Mouse (Mus musculus): ENCODE measurements around the gene Aff1. TPM values are rescaled to one million over a fixed set of nuclear protein-coding genes. Genes with fewer than 3 reads are reported as not detected.

The Aff1 gene
- total and polyA plus RNA-seq, 2 experiments from 2014 or later, result 6.5 to 29.0 TPM

GRCm38 (mm10) chr5:103680381-103680780, 11.8 kb upstream of the Aff1 start:
- Histone ChIP-seq H3K4me1 (ENCODE audit: control insufficient read depth, insufficient read depth) (no peaks in the 10 kb centered on the region), H3K27me3 (ENCODE audit: control insufficient read depth, insufficient read depth, low read length) (no peaks in the 10 kb centered on the region)
- 44% methylated on average over 4 of the region's 4 CpGs for WGBS

GRCm38 (mm10) chr5:103681824-103682223, 10.3 kb upstream of the Aff1 start:
- H3K27me3 ChIP-seq (ENCODE audit: control insufficient read depth, insufficient read depth, low read length), result no peaks in the 10 kb centered on the region
- H3K9ac ChIP-seq (replicated peaks; ENCODE audit: low read depth, low read length), result no peak overlapping the region
- no peak for DNase-seq (ENCODE audit: low spot score)
- no peaks in the 10 kb centered on the region for H3K36me3 ChIP-seq (replicated peaks; ENCODE audit: control insufficient read depth, insufficient read depth, low read length)
- ATAC-seq (ENCODE audit: insufficient read depth, low read depth), result no peak
- no peaks in the 10 kb centered on the region for H3K4me1 ChIP-seq (ENCODE audit: control insufficient read depth, insufficient read depth)
- TF ChIP-seq EP300 (IDR thresholded peaks at IDR 0.05; ENCODE audit: low read depth), result no peak
- no peak for TF ChIP-seq CTCF (IDR thresholded peaks at IDR 0.05; ENCODE audit: low read depth)
- no peak overlapping the region for H3K27ac ChIP-seq (ENCODE audit: low read depth)
- no peaks in the 10 kb centered on the region for H3K9me3 ChIP-seq (replicated peaks; ENCODE audit: control insufficient read depth, low read length)
- WGBS, result 70% methylated on average over 3 of the region's 3 CpGs
- no peak overlapping the region for H3K4me2 ChIP-seq (ENCODE audit: low read depth, low read length)
- no peak overlapping the region for H3K4me3 ChIP-seq (ENCODE audit: low read depth, low read length)

More at GRCm38 (mm10) chr5:103680381-103680780, 11.8 kb upstream of the Aff1 start:
- Histone ChIP-seq H3K9me3 (replicated peaks; ENCODE audit: control insufficient read depth, low read length) (no peaks in the 10 kb centered on the region), H3K36me3 (replicated peaks; ENCODE audit: control insufficient read depth, insufficient read depth, low read length) (no peaks in the 10 kb centered on the region), H3K4me3 (ENCODE audit: low read depth, low read length) (no peak overlapping the region), H3K27ac (ENCODE audit: low read depth) (no peak overlapping the region), H3K4me2 (ENCODE audit: low read depth, low read length) (no peak overlapping the region), H3K9ac (replicated peaks; ENCODE audit: low read depth, low read length) (no peak overlapping the region)
- DNase-seq (ENCODE audit: low spot score) (peak; percentile 61), ATAC-seq (ENCODE audit: insufficient read depth, low read depth) (peak; percentile 53; the same call in 1 of the 2 replicates)
- TF ChIP-seq CTCF (IDR thresholded peaks at IDR 0.05; ENCODE audit: low read depth) (peak; percentile 93), EP300 (IDR thresholded peaks at IDR 0.05; ENCODE audit: low read depth) (no peak)

- no peak overlapping the region for H3K27ac ChIP-seq (ENCODE audit: low read depth)
- ATAC-seq (ENCODE audit: insufficient read depth, low read depth), result no peak
- 34% methylated on average over 5 of the region's 5 CpGs for WGBS
- DNase-seq (ENCODE audit: low spot score), result no peak
- H3K4me3 ChIP-seq (ENCODE audit: low read depth, low read length), result no peak overlapping the region
- H3K36me3 ChIP-seq (replicated peaks; ENCODE audit: control insufficient read depth, insufficient read depth, low read length), result no peaks in the 10 kb centered on the region
- H3K9ac ChIP-seq (replicated peaks; ENCODE audit: low read depth, low read length), result no peak overlapping the region
- H3K9me3 ChIP-seq (replicated peaks; ENCODE audit: control insufficient read depth, low read length), result no peaks in the 10 kb centered on the region
- H3K4me1 ChIP-seq (ENCODE audit: control insufficient read depth, insufficient read depth), result peaks cover 5% of the 10 kb centered on the region; the same call in 1 of the 2 replicates
- TF ChIP-seq EP300 (IDR thresholded peaks at IDR 0.05; ENCODE audit: low read depth) (no peak), CTCF (IDR thresholded peaks at IDR 0.05; ENCODE audit: low read depth) (no peak)
- 0 out of 2 replicates have a peak, but pooled peaks cover 11% of the 10 kb centered on the region for H3K27me3 ChIP-seq (ENCODE audit: control insufficient read depth, insufficient read depth, low read length)
- no peak overlapping the region for H3K4me2 ChIP-seq (ENCODE audit: low read depth, low read length)
Observed at GRCm38 (mm10) chr5:103689645-103690044, 2.5 kb upstream of the Aff1 start.

- 87% methylated on average over 8 of the region's 8 CpGs for WGBS
- H3K4me3 ChIP-seq (ENCODE audit: low read depth, low read length), result no peak overlapping the region
- H3K4me2 ChIP-seq (ENCODE audit: low read depth, low read length), result no peak overlapping the region
- no peak overlapping the region for H3K27ac ChIP-seq (ENCODE audit: low read depth)
- ATAC-seq (ENCODE audit: insufficient read depth, low read depth), result no peak
- no peaks in the 10 kb centered on the region for H3K9me3 ChIP-seq (replicated peaks; ENCODE audit: control insufficient read depth, low read length)
- H3K27me3 ChIP-seq (ENCODE audit: control insufficient read depth, insufficient read depth, low read length), result 0 out of 2 replicates have a peak, but pooled peaks cover 11% of the 10 kb centered on the region
- H3K36me3 ChIP-seq (replicated peaks; ENCODE audit: control insufficient read depth, insufficient read depth, low read length), result no peaks in the 10 kb centered on the region
- DNase-seq (ENCODE audit: low spot score), result no peak
- H3K9ac ChIP-seq (replicated peaks; ENCODE audit: low read depth, low read length), result no peak overlapping the region
- TF ChIP-seq CTCF (IDR thresholded peaks at IDR 0.05; ENCODE audit: low read depth), result no peak
- TF ChIP-seq EP300 (IDR thresholded peaks at IDR 0.05; ENCODE audit: low read depth), result no peak
- peaks cover 5% of the 10 kb centered on the region; the same call in 1 of the 2 replicates for H3K4me1 ChIP-seq (ENCODE audit: control insufficient read depth, insufficient read depth)
Observed at GRCm38 (mm10) chr5:103690190-103690589, 2.0 kb upstream of the Aff1 start.

- TF ChIP-seq EP300 (IDR thresholded peaks at IDR 0.05; ENCODE audit: low read depth), result no peak
- no peak for TF ChIP-seq CTCF (IDR thresholded peaks at IDR 0.05; ENCODE audit: low read depth)
- Histone ChIP-seq H3K4me1 (ENCODE audit: control insufficient read depth, insufficient read depth) (peaks cover 5% of the 10 kb centered on the region; the same call in 1 of the 2 replicates), H3K9ac (replicated peaks; ENCODE audit: low read depth, low read length) (no peak overlapping the region), H3K4me3 (ENCODE audit: low read depth, low read length) (peak overlapping the region; percentile 62; the same call in 1 of the 2 replicates), H3K27me3 (ENCODE audit: control insufficient read depth, insufficient read depth, low read length) (0 out of 2 replicates have a peak, but pooled peaks cover 11% of the 10 kb centered on the region), H3K36me3 (replicated peaks; ENCODE audit: control insufficient read depth, insufficient read depth, low read length) (no peaks in the 10 kb centered on the region), H3K9me3 (replicated peaks; ENCODE audit: control insufficient read depth, low read length) (no peaks in the 10 kb centered on the region), H3K27ac (ENCODE audit: low read depth) (no peak overlapping the region), H3K4me2 (ENCODE audit: low read depth, low read length) (peak overlapping the region; percentile 76; the same call in 1 of the 2 replicates)
- DNase-seq (ENCODE audit: low spot score), result no peak
- no peak for ATAC-seq (ENCODE audit: insufficient read depth, low read depth)
Observed at GRCm38 (mm10) chr5:103691171-103691570, 1.0 kb upstream of the Aff1 start.

GRCm38 (mm10) chr5:103692531-103693040, 412 bp downstream of the Aff1 start:
- no peak for DNase-seq (ENCODE audit: low spot score)

More at GRCm38 (mm10) chr5:103692531-103693040, 412 bp downstream of the Aff1 start:
- H3K4me1 ChIP-seq (ENCODE audit: control insufficient read depth, insufficient read depth), result peaks cover 5% of the 10 kb centered on the region; the same call in 1 of the 2 replicates
- WGBS, result under 1% methylated on average over 34 of the region's 34 CpGs
- ATAC-seq (ENCODE audit: insufficient read depth, low read depth), result peak; percentile 18
- TF ChIP-seq EP300 (IDR thresholded peaks at IDR 0.05; ENCODE audit: low read depth) (no peak), CTCF (IDR thresholded peaks at IDR 0.05; ENCODE audit: low read depth) (no peak)
- peak overlapping the region; percentile 39 for H3K9ac ChIP-seq (replicated peaks; ENCODE audit: low read depth, low read length)
- 0 out of 2 replicates have a peak, but pooled peaks cover 11% of the 10 kb centered on the region for H3K27me3 ChIP-seq (ENCODE audit: control insufficient read depth, insufficient read depth, low read length)
- peak overlapping the region; percentile 76 for H3K4me2 ChIP-seq (ENCODE audit: low read depth, low read length)
- no peaks in the 10 kb centered on the region for H3K36me3 ChIP-seq (replicated peaks; ENCODE audit: control insufficient read depth, insufficient read depth, low read length)
- H3K4me3 ChIP-seq (ENCODE audit: low read depth, low read length), result peak overlapping the region; percentile 62
- H3K9me3 ChIP-seq (replicated peaks; ENCODE audit: control insufficient read depth, low read length), result no peaks in the 10 kb centered on the region
- H3K27ac ChIP-seq (ENCODE audit: low read depth), result peak overlapping the region; percentile 54
